Mouse (Mus musculus) left cerebral cortex, adult 18-20 months (tissue): Measurements from ENCODE around the gene A930017K11Rik. TPM values are rescaled to one million over a fixed set of nuclear protein-coding genes. Genes with fewer than 3 reads are reported as not detected.
A peak's percentile ranks its signal among the peaks of the same experiment; 100 is the strongest.

ENCODE experiments used
- DNase-seq, 2 experiments: peaks; one replicate each; pipeline ENCODE4 v3.0.0; 2021 to 2022; ENCODE audit warnings: low spot score in 2 of 2, mixed read lengths in 1 of 2
- total RNA-seq, 2 experiments: library from RNA; stranded (reverse); gene quantifications; 2 replicates each; pipeline ENCODE4 v1.2.3; 2021

A930017K11Rik gene
- total RNA-seq, 2 experiments from 2014 or later, result 0.37 to 0.65 TPM

DNA sequence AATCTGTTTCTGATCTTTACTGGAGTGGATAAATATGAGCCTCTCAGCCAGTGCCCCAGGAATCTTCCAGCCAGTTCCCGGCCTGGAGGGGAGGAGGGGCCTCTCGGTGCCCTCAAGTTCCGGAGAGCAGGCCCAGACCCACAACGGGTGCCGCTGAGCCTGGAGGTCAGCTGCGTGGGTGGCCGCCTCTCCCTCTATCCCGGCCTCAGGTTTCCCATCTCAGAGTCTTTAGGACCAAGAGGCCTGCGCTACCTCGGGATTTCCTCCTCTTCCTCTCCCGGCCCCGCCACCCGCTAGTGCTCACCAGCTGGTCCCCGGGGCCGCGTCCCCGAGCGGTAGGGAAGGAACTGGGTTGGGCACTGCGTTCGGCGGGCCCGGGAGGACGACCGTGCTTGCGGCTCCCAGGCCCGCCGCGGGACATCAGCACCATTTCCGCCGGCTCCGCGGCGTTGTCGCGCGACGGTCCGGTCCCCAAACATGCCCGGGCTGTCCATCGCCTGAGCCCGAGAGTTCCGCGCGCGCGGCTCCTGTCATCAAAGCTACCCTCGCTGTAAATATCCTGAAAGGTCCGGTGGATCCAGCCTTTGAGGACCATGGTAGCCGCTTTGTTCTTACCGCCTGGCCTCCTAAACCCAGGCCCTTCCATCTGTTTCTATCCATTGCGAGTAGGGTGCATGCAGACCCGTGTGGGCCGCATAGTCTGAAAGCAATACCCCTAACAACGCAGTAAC is 10.7 kb downstream of the A930017K11Rik start:
- peak; percentile 74 to 79 for DNase-seq

DNA sequence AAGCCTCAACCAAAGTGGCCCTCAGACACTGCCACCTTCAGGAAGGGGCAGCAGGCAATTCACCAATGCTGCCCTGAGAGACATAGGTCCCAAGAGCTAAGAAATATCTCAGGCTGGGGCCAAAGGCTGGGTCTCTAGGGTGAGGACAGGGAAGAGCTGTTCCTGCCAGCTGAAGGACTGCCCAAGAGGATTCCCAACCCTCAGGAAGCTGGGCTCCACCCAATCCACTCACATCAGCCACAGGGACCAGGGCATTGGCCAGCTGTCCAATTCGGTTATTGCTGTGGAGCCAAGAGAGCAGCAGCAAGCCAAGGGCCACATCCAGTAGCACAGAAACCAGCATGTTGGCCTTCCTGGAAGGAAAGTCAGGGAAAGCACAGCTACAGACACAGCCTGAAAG is 17.8 kb downstream of the A930017K11Rik start:
- DNase-seq, result no peak

DNA sequence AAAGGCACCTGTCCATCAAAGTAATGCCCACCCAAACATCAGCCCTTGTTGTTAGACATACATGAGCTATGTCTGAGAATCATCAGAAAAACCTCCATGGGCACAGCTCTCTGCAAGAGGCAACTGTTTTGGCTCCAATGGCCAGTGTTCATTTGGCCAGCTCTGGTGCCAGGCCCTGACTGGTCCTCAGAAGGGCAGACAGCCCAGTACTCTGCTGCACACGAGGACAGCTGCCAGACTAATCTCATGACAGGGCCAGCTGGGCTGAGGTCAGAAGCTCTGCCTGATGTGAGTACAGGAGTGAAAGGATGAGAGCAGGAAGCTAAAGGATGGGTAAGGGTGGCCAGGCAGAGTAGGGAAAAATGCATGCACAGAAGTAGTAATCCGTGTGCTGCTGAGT is 27.0 kb downstream of the A930017K11Rik start:
- peak; percentile 34 to 43 for DNase-seq

DNA sequence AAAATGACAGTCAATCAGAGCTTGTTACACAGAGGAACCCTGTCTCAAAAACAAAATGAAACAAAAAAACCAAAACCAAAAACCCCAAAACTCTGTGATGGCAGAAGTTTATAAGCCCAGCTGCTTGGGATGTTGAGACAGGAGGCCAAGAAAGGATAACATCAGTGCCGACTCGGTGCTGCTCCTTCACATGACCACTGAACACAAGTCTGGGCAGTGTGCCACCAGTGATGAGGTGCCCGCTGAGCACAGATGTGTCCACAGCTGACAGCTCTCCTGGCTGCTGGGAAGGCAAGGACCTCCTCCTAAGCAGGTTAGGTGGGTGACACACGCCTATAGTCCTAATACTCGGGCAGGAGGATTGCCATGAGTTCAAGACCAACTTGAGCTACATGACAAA is 30.2 kb downstream of the A930017K11Rik start:
- no peak for DNase-seq

DNA sequence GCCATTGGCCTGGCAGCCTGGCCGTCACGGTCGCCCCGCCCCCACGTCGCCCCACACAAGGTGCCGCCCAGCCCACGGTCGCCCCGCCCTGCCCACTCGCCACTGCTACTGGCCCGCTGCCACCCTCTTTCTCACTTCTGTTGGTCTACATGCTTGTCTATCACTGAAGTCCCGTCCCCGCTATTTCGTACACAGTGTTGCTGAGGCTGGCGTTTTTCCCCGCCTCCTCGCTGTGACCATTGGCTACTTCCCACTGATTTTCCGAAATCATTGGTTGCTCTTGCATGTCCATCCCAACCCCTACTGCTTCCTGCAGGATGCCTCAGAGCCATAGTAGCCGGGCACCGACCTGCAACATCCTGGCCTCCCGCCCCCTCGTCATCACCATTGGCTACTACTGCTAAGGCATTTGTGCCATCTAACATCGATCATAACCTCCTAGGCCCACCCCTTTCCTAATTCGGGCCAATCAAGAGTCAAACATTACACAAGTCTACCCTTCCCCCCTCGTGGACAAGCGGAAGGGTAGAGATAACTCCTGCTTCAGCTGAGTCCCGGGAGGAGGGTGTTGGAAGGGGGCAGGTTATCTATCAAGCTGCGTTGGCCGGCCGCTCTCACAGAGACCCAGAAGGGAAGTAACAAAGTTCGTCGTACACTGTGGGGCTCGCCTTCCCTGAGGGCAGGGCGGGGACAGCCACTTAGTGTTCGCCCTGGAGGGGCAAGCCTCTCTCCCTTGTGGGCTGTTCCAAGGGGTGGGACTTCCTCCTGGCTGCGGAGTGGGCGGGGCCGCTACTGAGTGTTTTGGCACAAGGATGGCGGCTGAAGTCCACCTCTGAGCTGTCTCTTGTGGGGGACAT is 32.4 kb downstream of the A930017K11Rik start:
- peak; percentile 100 for DNase-seq

DNA sequence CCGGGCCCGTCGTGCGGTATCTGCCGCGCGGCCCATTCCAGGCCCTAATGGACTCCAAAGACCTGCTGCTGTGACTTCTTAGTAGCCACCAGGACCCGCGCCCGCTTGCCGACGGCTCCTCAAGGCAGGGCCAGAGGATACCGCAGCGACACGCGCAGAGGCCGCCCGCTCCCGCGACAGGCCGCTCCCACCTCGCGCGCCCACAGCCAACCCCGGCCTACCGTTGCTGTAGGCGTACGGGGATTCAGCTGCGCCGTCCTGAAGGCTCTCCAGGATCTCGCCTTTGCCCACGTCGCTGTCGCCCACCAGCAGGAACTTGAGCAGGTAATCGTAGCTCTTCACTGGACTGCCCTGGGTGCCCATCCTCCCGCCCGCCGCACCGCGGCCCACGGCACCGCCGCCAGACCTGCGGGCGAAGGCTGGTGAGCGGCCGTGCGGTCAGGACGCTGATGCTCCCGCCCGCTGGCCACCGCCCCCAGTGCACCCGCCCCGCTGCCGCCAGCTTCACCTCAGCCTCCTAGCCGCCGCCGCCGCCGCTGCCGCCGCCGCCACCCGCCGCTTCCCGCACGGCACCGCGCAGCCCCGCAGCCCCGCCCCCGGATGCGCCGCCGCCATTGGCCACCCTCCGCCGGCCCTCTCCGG is 33.1 kb downstream of the A930017K11Rik start, which contains the start of gene Rab40c:
Gene Rab40c, minus strand, starts transcription at position 584 of the 642 bp plus-strand sequence.
- DNase-seq, result peak; percentile 46 to 50

DNA sequence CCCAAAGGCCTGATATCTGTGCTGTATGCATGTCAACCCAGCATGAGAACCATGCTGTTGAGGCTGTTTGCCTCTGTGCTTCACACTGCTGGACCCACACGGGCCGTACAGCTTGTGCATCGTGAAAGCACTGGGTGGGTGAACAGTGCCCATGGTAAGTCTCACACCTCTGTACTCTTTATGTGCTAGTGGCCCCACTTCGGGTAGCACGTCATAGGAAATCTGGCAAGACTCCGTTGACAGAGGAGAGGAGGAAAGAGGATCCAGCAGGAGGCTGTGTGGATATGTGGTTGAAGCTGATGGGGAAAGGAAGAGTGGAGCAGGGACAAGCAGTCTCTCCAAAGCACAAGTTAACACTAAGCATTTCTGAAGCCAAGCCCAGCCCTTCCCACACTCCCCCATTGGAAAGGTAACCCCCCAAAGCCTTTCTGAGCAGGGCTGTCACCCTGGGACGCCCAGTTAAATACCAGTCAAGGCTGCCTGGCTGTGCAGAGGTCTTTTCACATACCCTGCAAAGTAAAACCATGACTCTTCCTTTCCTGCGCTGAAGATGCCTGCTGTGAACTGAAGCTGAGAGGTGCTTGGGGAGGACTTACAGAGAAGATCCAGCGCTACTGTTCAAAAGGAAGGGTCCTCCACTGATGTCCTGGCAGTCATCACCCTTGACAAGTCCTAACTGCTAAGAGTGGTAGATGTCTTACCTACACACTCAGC is 34.2 kb downstream of the A930017K11Rik start:
- no peak for DNase-seq

DNA sequence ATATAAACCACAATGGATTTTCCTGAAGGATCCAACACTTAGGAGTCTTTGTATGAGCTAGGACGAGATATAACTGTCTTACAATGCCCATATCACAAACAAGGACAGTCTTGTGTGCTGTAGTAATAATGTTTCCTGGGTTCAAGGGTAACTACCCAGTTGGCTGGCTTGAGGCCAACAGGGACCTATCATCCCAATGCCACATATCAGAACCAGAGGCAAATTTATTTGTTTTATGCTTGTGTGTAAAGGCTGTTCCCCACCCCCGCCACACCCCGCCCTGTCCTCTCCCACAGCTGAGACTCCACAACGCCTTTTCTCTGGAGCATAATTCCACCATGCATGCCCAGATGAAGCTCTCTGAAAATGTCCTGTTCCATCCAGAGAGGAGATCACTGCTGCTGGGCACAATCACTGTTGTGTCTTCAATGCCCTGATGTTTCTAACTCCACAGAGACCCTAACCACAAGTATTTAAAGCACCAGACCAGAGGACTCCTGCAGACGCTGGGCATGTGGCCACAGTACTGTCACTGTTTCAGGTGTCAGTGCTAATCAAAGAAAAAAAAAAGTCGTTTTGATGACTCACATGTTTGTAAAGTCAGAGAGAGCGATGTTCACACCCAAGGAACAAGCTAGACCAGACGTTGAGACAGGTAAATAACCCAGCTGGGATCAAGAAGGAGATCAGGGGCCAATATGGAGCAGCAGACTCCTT is 35.3 kb downstream of the A930017K11Rik start:
- DNase-seq, result no peak

DNA sequence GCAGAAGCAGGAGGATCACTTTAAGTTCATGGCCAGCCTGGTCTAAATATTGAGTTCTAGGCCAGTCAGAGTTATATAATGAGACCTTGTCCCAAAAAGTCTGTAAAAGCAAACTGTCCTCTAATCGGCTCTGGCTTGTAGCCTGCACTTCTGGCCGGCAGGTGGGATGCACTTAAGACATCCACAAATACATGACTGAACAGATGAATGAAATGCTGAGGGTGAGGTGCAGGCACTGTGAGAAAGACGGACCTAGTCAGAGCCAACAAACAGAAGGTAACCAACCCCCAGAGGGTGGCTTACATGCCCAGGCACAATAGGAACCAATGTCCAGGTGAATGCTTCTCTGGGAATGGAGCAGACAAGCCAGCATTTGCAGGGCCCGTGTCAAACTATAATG is 38.1 kb downstream of the A930017K11Rik start:
- no peak for DNase-seq

DNA sequence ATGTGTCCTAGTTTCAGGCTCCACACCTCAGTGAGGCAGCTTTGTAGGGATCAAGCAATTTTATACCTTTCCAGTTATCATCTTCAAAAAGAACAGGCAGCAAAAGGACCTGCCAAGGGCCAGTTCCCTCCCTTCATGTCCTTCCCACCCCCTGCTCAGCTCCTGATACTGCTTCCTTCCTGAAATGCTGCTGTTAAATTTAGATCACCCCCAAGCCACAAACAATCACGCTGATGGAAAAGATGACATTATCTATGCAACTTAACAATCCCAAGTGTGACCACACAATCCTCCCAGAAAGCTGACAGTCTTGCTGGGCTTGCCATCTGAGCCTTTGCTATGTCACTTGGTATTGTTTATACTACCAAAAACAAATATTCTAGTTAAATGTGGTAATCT is 38.5 kb downstream of the A930017K11Rik start:
- no peak for DNase-seq

DNA sequence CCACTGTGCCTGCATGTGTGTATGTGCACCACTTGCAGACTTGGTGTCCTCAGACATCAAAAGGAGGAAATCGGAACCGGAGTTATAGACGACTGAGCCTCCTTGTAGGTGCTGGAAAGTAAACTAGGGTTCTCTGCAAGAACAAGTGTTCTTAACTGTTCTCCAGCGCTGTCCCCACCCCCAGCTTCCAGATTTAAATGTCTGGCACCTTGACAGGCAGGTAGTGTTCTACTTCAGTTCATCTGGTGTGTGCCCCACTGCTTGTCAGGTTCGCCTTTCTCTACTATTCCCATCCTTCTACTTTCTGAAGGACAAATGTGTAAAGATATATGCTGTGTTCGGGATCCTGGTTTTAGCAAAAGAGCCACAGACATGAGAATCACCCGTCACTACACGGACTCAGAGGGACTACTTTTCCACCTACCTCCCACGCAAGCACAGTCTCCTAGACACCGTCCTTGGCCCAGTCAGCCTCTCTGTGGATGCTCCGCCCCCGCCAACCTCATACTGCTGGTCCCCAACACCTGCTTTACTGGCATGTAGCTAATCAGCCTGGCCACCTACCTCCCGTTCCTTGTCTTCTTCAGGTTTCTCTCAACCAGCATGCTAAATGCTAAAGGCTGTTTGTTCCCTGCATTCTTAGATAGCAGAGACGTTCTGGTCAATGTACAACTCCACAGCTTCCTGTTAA is 39.0 kb downstream of the A930017K11Rik start:
- DNase-seq, result peak; percentile 72 to 80

DNA sequence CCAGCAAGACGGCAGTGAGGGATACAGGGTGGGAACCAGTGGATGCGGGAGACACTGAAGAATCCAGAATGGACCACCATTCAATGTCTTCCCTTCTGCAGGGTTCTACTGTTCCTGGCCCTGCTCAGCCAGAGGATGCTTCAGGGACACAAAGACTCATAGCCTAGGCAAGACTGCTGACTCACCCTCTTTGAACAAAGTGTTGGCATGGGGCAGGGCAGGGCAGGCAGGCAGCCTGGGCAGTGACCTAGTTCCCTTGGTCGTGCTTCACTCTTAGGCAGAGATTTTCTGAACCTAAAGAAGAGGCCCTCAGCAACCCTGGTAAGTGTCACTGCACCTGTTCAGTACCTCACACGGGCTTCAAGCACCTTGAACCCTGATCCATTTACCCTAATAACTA is 40.5 kb downstream of the A930017K11Rik start:
- DNase-seq, result no peak

DNA sequence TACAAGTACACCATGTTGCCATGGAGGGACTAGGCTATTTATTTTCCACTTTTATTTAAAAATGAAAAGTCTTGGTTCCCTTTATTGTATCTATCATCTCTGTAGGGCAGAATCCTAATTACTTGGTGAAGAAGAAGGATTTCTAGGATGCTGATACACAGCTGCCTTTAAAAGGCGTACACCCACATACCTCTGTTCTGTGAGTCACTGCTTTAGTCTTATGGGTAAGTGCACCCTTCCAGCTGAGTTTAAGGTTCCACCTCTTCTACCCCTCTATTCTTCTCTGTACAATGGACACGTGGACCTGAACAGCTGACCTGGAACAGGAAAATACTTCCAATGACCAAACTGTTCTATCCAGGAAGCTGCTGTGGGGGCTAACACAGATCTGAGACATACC is 44.7 kb downstream of the A930017K11Rik start:
- DNase-seq, result no peak

DNA sequence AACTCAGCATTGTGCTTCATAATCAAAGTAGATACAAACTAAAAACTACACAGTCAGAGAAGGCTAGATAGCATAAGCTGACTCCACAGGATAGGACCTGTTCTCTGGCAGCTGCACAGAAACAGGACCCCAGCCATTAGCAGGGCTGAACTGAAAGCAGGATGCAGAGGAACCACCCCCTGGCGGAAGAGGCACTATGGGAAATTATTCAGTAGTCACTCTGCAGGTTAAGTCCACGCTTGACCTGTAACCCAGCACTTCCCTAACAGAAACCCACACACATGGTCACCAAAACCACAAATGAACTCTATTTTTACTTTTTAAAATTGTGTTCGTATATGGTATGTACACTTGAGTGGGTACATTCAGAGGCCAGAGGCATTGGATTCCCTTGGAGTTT is 49.3 kb downstream of the A930017K11Rik start:
- no peak for DNase-seq

DNA sequence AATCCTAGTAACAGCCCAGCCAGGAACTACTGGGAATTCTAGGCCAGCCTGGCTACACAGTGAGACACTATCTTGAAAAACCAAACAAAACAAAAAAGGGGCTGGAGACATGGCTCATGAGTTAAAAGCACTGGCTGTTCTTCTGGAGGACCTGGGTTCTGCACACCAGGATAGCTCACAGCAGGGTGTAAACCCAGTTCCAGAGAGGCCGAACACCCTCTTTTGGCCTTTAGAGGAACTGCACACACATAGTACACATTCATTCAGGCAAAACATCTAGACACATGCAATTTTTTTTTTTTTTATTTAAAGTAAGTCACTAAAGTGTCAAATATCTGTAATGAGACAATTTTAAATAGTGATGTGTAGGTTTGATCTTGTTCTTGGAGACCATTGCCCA is 52.2 kb downstream of the A930017K11Rik start:
- no peak for DNase-seq

Other genes starting within 250 kb of the A930017K11Rik start
- gene Gng13, start 235.4 kb downstream of the A930017K11Rik start, total RNA-seq, result 100 to 1,000 TPM; 151 to 157 TPM
- gene Chtf18, start 225.1 kb downstream of the A930017K11Rik start, total RNA-seq, result 1 to 10 TPM; 1.2 to 1.5 TPM
- gene Rpusd1, start 224.9 kb downstream of the A930017K11Rik start, total RNA-seq, result 10 to 100 TPM; 60.9 to 64.4 TPM
- gene Mslnl, start 216.5 kb downstream of the A930017K11Rik start, total RNA-seq, result under 1 TPM; 0.44 to 0.75 TPM
- gene Msln, start 198.2 kb downstream of the A930017K11Rik start, total RNA-seq, result 1 to 10 TPM; 2.3 to 2.5 TPM
- 10 to 100 TPM; 31.3 to 37.1 TPM for gene Narfl, start 178.8 kb downstream of the A930017K11Rik start, total RNA-seq
- 100 to 1,000 TPM; 112 to 119 TPM for gene Haghl, start 166.9 kb downstream of the A930017K11Rik start, total RNA-seq
- under 1 TPM in 1 of 2 experiments, not detected in 1; 0.19 TPM for gene Ccdc78, start 166.0 kb downstream of the A930017K11Rik start, total RNA-seq
- gene Fam173a, start 159.7 kb downstream of the A930017K11Rik start, total RNA-seq, result 10 to 100 TPM; 92.7 to 99.1 TPM
- gene AC134908.4, start 156.9 kb downstream of the A930017K11Rik start, total RNA-seq, result 1 to 10 TPM in 1 of 2 experiments, not detected in 1; 1.4 TPM
- gene Metrn, start 155.4 kb downstream of the A930017K11Rik start, total RNA-seq, result 10 to 100 TPM; 70.9 to 78.2 TPM
- gene Fbxl16, start 143.5 kb downstream of the A930017K11Rik start, total RNA-seq, result 100 to 1,000 TPM; 588 to 680 TPM
- gene Wdr24, start 128.9 kb downstream of the A930017K11Rik start, total RNA-seq, result 10 to 100 TPM; 22.5 to 25.1 TPM
- 10 to 100 TPM; 43.5 to 52.3 TPM for gene Jmjd8, start 123.7 kb downstream of the A930017K11Rik start, total RNA-seq
- 100 to 1,000 TPM; 178 to 180 TPM for gene Stub1, start 119.2 kb downstream of the A930017K11Rik start, total RNA-seq
- gene Rhbdl1, start 115.3 kb downstream of the A930017K11Rik start, total RNA-seq, result 10 to 100 TPM; 40.6 to 42.4 TPM
- gene Gm20683, start 110.8 kb downstream of the A930017K11Rik start, total RNA-seq, result 10 to 100 TPM; 20.7 to 23.7 TPM
- 10 to 100 TPM; 89.5 to 92.8 TPM for gene Rhot2, start 107.7 kb downstream of the A930017K11Rik start, total RNA-seq
- 10 to 100 TPM; 26.0 to 31.5 TPM for gene Wdr90, start 91.1 kb downstream of the A930017K11Rik start, total RNA-seq
- gene Mcrip2, start 83.8 kb downstream of the A930017K11Rik start, total RNA-seq, result 10 to 100 TPM; 20.0 to 25.6 TPM
- gene Mettl26, start 77.5 kb downstream of the A930017K11Rik start, total RNA-seq, result 10 to 100 TPM; 38.7 to 40.2 TPM
- 1 to 10 TPM; 1.4 to 1.7 TPM for gene Wfikkn1, start 71.7 kb downstream of the A930017K11Rik start, total RNA-seq
- 10 to 100 TPM; 41.2 TPM for gene Rab40c, start 32.8 kb downstream of the A930017K11Rik start, total RNA-seq
- gene Pigq, start 7.6 kb downstream of the A930017K11Rik start, total RNA-seq, result 100 to 1,000 TPM; 103 to 113 TPM
- gene Nhlrc4, start 7.6 kb downstream of the A930017K11Rik start, total RNA-seq, result under 1 TPM; 0.54 to 0.98 TPM
- gene Capn15, start 33.2 kb upstream of the A930017K11Rik start, total RNA-seq, result 10 to 100 TPM; 50.6 to 51.4 TPM
- 10 to 100 TPM; 97.8 to 98.4 TPM for gene Rab11fip3, start 117.0 kb upstream of the A930017K11Rik start, total RNA-seq
- 10 to 100 TPM; 29.9 to 35.5 TPM for gene Decr2, start 137.8 kb upstream of the A930017K11Rik start, total RNA-seq
- gene Nme4, start 143.0 kb upstream of the A930017K11Rik start, total RNA-seq, result 1 to 10 TPM; 3.2 to 3.9 TPM
- gene Tmem8, start 160.7 kb upstream of the A930017K11Rik start, total RNA-seq, result 10 to 100 TPM; 13.8 to 14.0 TPM
- gene Mrpl28, start 170.9 kb upstream of the A930017K11Rik start, total RNA-seq, result 10 to 100 TPM; 64.3 to 66.9 TPM
- 10 to 100 TPM; 25.1 to 27.5 TPM for gene Axin1, start 186.1 kb upstream of the A930017K11Rik start, total RNA-seq
- under 1 TPM in 1 of 2 experiments, not detected in 1; 0.35 TPM for gene Pdia2, start 246.5 kb upstream of the A930017K11Rik start, total RNA-seq